Mouse (Mus musculus) stomach, embryonic 16.5 days (tissue): ENCODE results near the gene Ermard. TPM values are rescaled to one million over a fixed set of nuclear protein-coding genes. Genes with fewer than 3 reads are reported as not detected.

Experiments
- ATAC-seq: fragments of 200-750 bp; cut with Nextera tagmentation; 2 replicates; pipeline ENCODE4 v1.8.0; 2017; ENCODE audit warnings: moderate number of reproducible peaks, moderate TSS enrichment; ENCODE audit not compliant: insufficient read depth, low FRiP score
- H3K27ac ChIP-seq: fragments of 300-500 bp; sonication (generic); 2 replicates; pipeline ENCODE4 v1.5.1; 2014; ENCODE audit warnings: low read length
- H3K27me3 ChIP-seq: fragments of 300-500 bp; sonication (generic); 2 replicates; pipeline ENCODE4 v1.6.1; 2014; ENCODE audit warnings: low read length, control low read depth, mixed read lengths; ENCODE audit not compliant: control insufficient read depth, insufficient read depth
- H3K36me3 ChIP-seq: fragments of 300-500 bp; sonication (generic); 2 replicates; pipeline ENCODE4 v1.6.1; 2014; ENCODE audit warnings: low read length; ENCODE audit not compliant: control insufficient read depth, insufficient read depth
- H3K4me1 ChIP-seq: fragments of 300-500 bp; sonication (generic); 2 replicates; pipeline ENCODE4 v1.6.1; 2014; ENCODE audit warnings: low read length, control low read depth, mixed read lengths; ENCODE audit not compliant: control insufficient read depth, insufficient read depth
- H3K4me2 ChIP-seq: fragments of 300-500 bp; sonication (generic); 2 replicates; pipeline ENCODE4 v1.6.1; 2014; ENCODE audit warnings: low read depth, low read length, mixed read lengths
- H3K4me3 ChIP-seq: fragments of 300-500 bp; sonication (generic); replicated peaks from 2 replicates; pipeline ENCODE4 v1.5.1; 2014; ENCODE audit warnings: mild to moderate bottlenecking, low read length
- H3K9ac ChIP-seq: fragments of 300-500 bp; sonication (generic); 2 replicates; pipeline ENCODE4 v1.6.1; 2014; ENCODE audit warnings: low read length
- H3K9me3 ChIP-seq: fragments of 300-500 bp; sonication (generic); replicated peaks from 2 replicates; pipeline ENCODE4 v1.6.1; 2016; ENCODE audit warnings: low read length, control low read depth; ENCODE audit not compliant: control insufficient read depth
- WGBS: fragments of 180-500 bp; shearing (Covaris S2); extraction: QIAGEN DNeasy Blood & Tissue Kit; methylation state at CpG from one replicate; pipeline ENCODE4 v1.1.7; 2014; 5-methylcytosine and 5-hydroxymethylcytosine counted together
- polyA plus RNA-seq: library from polyadenylated mRNA; unstranded; fragments of >200 nt; fragmentation: Nextera tagmentation; extraction: Ambion mirVana; gene quantifications from 2 replicates; pipeline ENCODE4 v1.2.1, GENCODE M21; 2015

The Ermard gene
- polyA plus RNA-seq, 1 experiment from 2014 or later, result 72.4 TPM

- Histone ChIP-seq H3K4me2 (no peak overlapping the region), H3K36me3 (no peaks in the 10 kb centered on the region), H3K4me1 (no peaks in the 10 kb centered on the region), H3K9me3 (no peaks in the 10 kb centered on the region), H3K27ac (no peak overlapping the region), H3K27me3 (no peaks in the 10 kb centered on the region), H3K9ac (no peak overlapping the region), H3K4me3 (no peak overlapping the region)
- ATAC-seq, result no peak
- WGBS, result 78% methylated on average over 6 of the region's 6 CpGs
Measured at GRCm38 (mm10) chr17:15096853-15097252, 55.8 kb downstream of the Ermard start.

- H3K4me1 ChIP-seq, result no peaks in the 10 kb centered on the region
- no peak overlapping the region for H3K27ac ChIP-seq
- no peaks in the 10 kb centered on the region for H3K27me3 ChIP-seq
- H3K9me3 ChIP-seq, result no peaks in the 10 kb centered on the region
- WGBS, result 74% methylated on average over 1 of the region's 1 CpGs
- ATAC-seq, result no peak
- no peaks in the 10 kb centered on the region for H3K36me3 ChIP-seq
- no peak overlapping the region for H3K4me2 ChIP-seq
- no peak overlapping the region for H3K9ac ChIP-seq
- no peak overlapping the region for H3K4me3 ChIP-seq
Measured at GRCm38 (mm10) chr17:15098677-15099076, 57.7 kb downstream of the Ermard start.

- Histone ChIP-seq H3K36me3 (no peaks in the 10 kb centered on the region), H3K27ac (no peak overlapping the region), H3K9me3 (no peaks in the 10 kb centered on the region), H3K4me2 (no peak overlapping the region), H3K27me3 (no peaks in the 10 kb centered on the region), H3K4me3 (no peak overlapping the region), H3K9ac (no peak overlapping the region), H3K4me1 (no peaks in the 10 kb centered on the region)
- WGBS, result 88% methylated on average over 4 of the region's 4 CpGs
- ATAC-seq, result no peak
Measured at GRCm38 (mm10) chr17:15101355-15101754, 60.3 kb downstream of the Ermard start.

GRCm38 (mm10) chr17:15107143-15107649 lies 66.2 kb downstream of the Ermard start:
- H3K9ac ChIP-seq, result no peak overlapping the region
- no peak for ATAC-seq

GRCm38 (mm10) chr17:15108473-15109441 lies 67.7 kb downstream of the Ermard start:
- Histone ChIP-seq H3K4me3 (no peak overlapping the region), H3K27me3 (no peaks in the 10 kb centered on the region), H3K4me2 (peak overlapping the region; percentile 28), H3K4me1 (peaks cover 17% of the 10 kb centered on the region), H3K9ac (peak overlapping the region; percentile 18; the same call in 1 of the 2 replicates), H3K27ac (peak overlapping the region; percentile 36), H3K9me3 (no peaks in the 10 kb centered on the region), H3K36me3 (no peaks in the 10 kb centered on the region)
- peak; percentile 79 for ATAC-seq
- 16% methylated on average over 20 of the region's 20 CpGs for WGBS

More at GRCm38 (mm10) chr17:15107143-15107649, 66.2 kb downstream of the Ermard start:
- Histone ChIP-seq H3K27me3 (no peaks in the 10 kb centered on the region), H3K4me2 (no peak overlapping the region), H3K9me3 (no peaks in the 10 kb centered on the region), H3K36me3 (no peaks in the 10 kb centered on the region), H3K4me3 (no peak overlapping the region), H3K27ac (no peak overlapping the region), H3K4me1 (peaks cover 17% of the 10 kb centered on the region)
- 87% methylated on average over 9 of the region's 9 CpGs for WGBS

GRCm38 (mm10) chr17:15115550-15115949 lies 74.5 kb downstream of the Ermard start:
- no peak overlapping the region for H3K4me2 ChIP-seq
- WGBS, result 70% methylated on average over 3 of the region's 3 CpGs
- H3K36me3 ChIP-seq, result no peaks in the 10 kb centered on the region
- ATAC-seq, result no peak
- H3K4me1 ChIP-seq, result peaks cover 6% of the 10 kb centered on the region; the same call in 1 of the 2 replicates
- no peaks in the 10 kb centered on the region for H3K27me3 ChIP-seq
- H3K27ac ChIP-seq, result no peak overlapping the region
- H3K9ac ChIP-seq, result no peak overlapping the region
- H3K4me3 ChIP-seq, result no peak overlapping the region
- no peaks in the 10 kb centered on the region for H3K9me3 ChIP-seq

- Histone ChIP-seq H3K4me2 (no peak overlapping the region), H3K9ac (no peak overlapping the region), H3K4me3 (no peak overlapping the region), H3K9me3 (no peaks in the 10 kb centered on the region), H3K27ac (no peak overlapping the region; the same call in 1 of the 2 replicates), H3K27me3 (no peaks in the 10 kb centered on the region), H3K4me1 (peaks cover 4% of the 10 kb centered on the region; the same call in 1 of the 2 replicates), H3K36me3 (no peaks in the 10 kb centered on the region)
- 80% methylated on average over 4 of the region's 4 CpGs for WGBS
- ATAC-seq, result no peak
Measured at GRCm38 (mm10) chr17:15120096-15120495, 79.1 kb downstream of the Ermard start.

GRCm38 (mm10) chr17:15120569-15120968 lies 79.6 kb downstream of the Ermard start:
- no peak overlapping the region for H3K4me2 ChIP-seq
- no peaks in the 10 kb centered on the region for H3K9me3 ChIP-seq
- no peak overlapping the region; the same call in 1 of the 2 replicates for H3K27ac ChIP-seq
- H3K9ac ChIP-seq, result no peak overlapping the region
- H3K27me3 ChIP-seq, result no peaks in the 10 kb centered on the region
- no peak overlapping the region for H3K4me3 ChIP-seq
- H3K36me3 ChIP-seq, result no peaks in the 10 kb centered on the region
- 34% methylated on average over 6 of the region's 6 CpGs for WGBS
- ATAC-seq, result peak; percentile 62; the same call in 1 of the 2 replicates
- peaks cover 4% of the 10 kb centered on the region; the same call in 1 of the 2 replicates for H3K4me1 ChIP-seq

GRCm38 (mm10) chr17:15129630-15130287 lies 88.8 kb downstream of the Ermard start:
- Histone ChIP-seq H3K4me1 (no peaks in the 10 kb centered on the region), H3K4me3 (no peak overlapping the region), H3K27me3 (no peaks in the 10 kb centered on the region), H3K4me2 (no peak overlapping the region), H3K27ac (no peak overlapping the region), H3K9ac (no peak overlapping the region), H3K9me3 (no peaks in the 10 kb centered on the region), H3K36me3 (no peaks in the 10 kb centered on the region)
- 61% methylated on average over 9 of the region's 9 CpGs for WGBS
- ATAC-seq, result no peak
